Mouse (Mus musculus) cortical plate, adult 2 months (tissue): ENCODE measurements at regions not wholly inside any gene's neighbourhood (a gene's known extent, or its start where the extent isn't known, plus 50 kb on each side); places are given as distances from the start of the nearest gene placed in this dataset.

Source experiments
- CTCF ChIP-seq: fragments of 200-500 bp; IDR thresholded peaks from 2 replicates; pipeline ENCODE4 v1.5.1; 2011; ENCODE audit warnings: mild to moderate bottlenecking, control low read depth, low read length; ENCODE audit not compliant: insufficient read depth; ENCODE audit errors: extremely low read depth
- POLR2A ChIP-seq: fragments of 200-500 bp; IDR thresholded peaks from 2 replicates; pipeline ENCODE4 v1.6.1; 2011; ENCODE audit warnings: mild to moderate bottlenecking, low read length, control low read depth; ENCODE audit not compliant: insufficient read depth; ENCODE audit errors: extremely low read depth

GRCm38 (mm10) chr19:14259223-14259622 is 338.6 kb downstream of the Tle4 start:
- no peak for TF ChIP-seq POLR2A
- TF ChIP-seq CTCF = no peak
